Mouse (Mus musculus) spleen, adult 2 months (tissue): ENCODE results near the gene Podnl1.

Source experiments
- CTCF ChIP-seq: fragments of 200-500 bp; IDR thresholded peaks from 2 replicates; pipeline ENCODE4 v1.5.1; 2011; ENCODE audit warnings: mild to moderate bottlenecking, inconsistent platforms; ENCODE audit not compliant: insufficient read depth, insufficient read length, insufficient replicate concordance; ENCODE audit errors: extremely low read depth
- POLR2A ChIP-seq: fragments of 200-500 bp; IDR thresholded peaks from 2 replicates; pipeline ENCODE4 v1.6.1; 2011; ENCODE audit warnings: low read depth, low read length, inconsistent platforms

DNA sequence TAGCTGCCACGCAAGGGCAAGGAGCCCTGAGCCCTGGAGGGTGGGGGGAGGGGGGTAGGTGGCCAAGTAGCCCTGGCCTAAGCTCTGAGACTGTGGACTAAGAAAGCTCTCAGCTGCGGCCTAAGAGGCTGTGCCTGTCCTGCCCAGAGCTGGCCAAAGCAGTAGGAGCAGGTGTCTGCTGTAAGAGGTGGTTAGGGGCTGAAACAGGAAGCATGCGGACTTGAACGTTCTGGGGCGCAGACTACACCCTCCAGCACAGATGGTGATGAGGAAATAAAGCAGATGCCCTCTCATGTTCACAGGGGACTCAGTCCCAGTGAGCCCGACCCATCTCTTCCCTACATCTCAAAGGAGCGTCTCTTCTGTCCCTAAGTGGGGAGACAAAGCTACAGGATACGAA lies 6.4 kb downstream of the Podnl1 start:
- TF ChIP-seq CTCF (no peak), POLR2A (no peak)
